Mouse (Mus musculus) MEL (cell line): ENCODE results near the gene Sfmbt2.

Source experiments
- E2F4 ChIP-seq: IDR thresholded peaks from 2 replicates; pipeline ENCODE4 v1.6.1; 2011; ENCODE audit warnings: low read depth, low read length, improper control_type of control experiment, borderline replicate concordance
- RAD21 ChIP-seq: IDR thresholded peaks from 2 replicates; pipeline ENCODE4 v1.6.1; 2011; ENCODE audit warnings: mild to moderate bottlenecking, low read depth, low read length, improper control_type of control experiment

GRCm38 (mm10) chr2:10437290-10437689 lies 67.0 kb downstream of the Sfmbt2 start:
- TF ChIP-seq RAD21 = no peak
- TF ChIP-seq E2F4 = no peak
